Mouse (Mus musculus) spleen, adult 18-20 months (tissue): ENCODE measurements around the gene Btbd35f21.
"Not testable (repeated sequence)": the region's sequence is repeated elsewhere in the genome, so short reads cannot be mapped to it uniquely, and the experiment has no call there.

Experiments used
- DNase-seq, 2 experiments: peaks; one replicate each; pipeline ENCODE4 v3.0.0; 2022; ENCODE audit warnings: mixed read lengths in 2 of 2

The Btbd35f21 gene

GRCm38 (mm10) chrX:32725809-32726208, at the start of gene Btbd35f21:
TSS of gene Btbd35f21 (plus strand) at chrX:32726109.
- DNase-seq: not testable (repeated sequence)
